ENCODE assay signal across 5 mouse cellular contexts in the genomic region with DNA sequence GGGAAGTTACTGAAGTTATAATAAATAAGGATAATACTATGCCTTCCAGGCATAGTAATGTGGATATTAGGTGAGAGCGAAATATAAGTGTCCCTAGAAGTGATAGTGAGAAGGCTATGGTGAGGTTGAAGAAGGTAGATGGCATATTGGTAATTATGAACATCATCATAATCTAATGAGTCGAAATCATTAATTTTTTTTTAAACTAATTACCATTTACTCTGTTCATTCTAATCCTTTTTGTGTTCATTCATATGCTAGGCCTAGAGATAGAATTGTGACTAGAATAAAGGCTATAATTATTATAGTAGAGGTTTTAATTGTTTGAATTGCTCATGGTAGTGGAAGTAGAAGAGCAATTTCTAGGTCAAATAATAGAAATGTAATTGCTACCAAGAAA. TPM values are rescaled to one million over a fixed set of nuclear protein-coding genes. Genes with fewer than 3 reads are reported as not detected.
"Had no signal": no experiment of that assay in that cellular context is flagged by ENCODE, and none has a peak within 500 bp of the region (broad histone marks: within the 10 kb centered on the region; RNA-seq: fewer than 3 reads in every experiment).

No protein-coding gene starts in this region.

RNA-seq across cellular contexts. Expression of a gene that starts 25.3 kb away (rescaled TPM):
- total RNA-seq: liver, adult 2 months had no signal
- polyA plus RNA-seq: heart, embryonic 13.5 days; kidney, embryonic 14.5 days; liver, adult 2 months; liver, embryonic 12.5 days; liver, postnatal 0 days had no signal
